Mouse (Mus musculus): ENCODE results near the gene Hist1h2bg.
"Not testable (repeated sequence)": the region's sequence is repeated elsewhere in the genome, so short reads cannot be mapped to it uniquely, and the experiment has no call there.

Gene Hist1h2bg

DNA sequence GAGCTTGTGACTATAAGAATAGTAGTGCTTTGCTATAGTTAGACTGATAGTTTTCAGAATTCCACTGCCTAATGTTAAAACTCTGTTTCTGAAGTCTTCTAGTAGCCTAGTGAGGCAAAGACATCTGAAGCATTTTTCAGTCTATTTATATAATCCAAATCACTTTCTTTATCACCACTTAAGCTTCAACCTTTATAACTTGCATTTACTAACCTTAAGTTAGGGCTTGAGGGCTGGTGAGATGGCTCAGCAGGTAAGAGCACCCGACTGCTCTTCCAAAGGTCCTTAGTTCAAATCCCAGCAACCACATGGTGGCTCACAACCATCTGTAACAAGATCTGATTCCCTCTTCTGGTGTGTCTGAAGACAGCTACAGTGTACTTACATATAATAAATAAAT lies 31.4 kb upstream of the Hist1h2bg start:
- not testable (repeated sequence) for DNase-seq

DNA sequence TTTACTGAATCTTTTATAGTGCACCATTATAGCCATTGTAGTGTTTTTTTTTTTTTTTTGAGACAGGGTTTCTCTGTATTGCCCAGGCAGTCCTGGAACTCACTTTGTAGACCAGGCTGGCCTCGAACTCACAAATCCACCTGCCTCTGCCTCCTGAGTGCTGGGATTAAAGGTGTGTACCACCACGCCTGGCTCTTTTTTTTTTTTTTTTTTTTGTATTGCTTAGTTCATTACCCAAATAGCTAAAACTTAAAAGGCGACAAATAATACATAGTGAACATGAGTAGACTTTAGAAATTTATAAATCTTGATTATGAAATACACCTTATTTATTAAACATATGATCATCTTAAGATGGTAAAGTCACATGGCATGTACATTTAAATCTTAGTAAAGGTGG lies 29.7 kb upstream of the Hist1h2bg start:
- no peak for DNase-seq

DNA sequence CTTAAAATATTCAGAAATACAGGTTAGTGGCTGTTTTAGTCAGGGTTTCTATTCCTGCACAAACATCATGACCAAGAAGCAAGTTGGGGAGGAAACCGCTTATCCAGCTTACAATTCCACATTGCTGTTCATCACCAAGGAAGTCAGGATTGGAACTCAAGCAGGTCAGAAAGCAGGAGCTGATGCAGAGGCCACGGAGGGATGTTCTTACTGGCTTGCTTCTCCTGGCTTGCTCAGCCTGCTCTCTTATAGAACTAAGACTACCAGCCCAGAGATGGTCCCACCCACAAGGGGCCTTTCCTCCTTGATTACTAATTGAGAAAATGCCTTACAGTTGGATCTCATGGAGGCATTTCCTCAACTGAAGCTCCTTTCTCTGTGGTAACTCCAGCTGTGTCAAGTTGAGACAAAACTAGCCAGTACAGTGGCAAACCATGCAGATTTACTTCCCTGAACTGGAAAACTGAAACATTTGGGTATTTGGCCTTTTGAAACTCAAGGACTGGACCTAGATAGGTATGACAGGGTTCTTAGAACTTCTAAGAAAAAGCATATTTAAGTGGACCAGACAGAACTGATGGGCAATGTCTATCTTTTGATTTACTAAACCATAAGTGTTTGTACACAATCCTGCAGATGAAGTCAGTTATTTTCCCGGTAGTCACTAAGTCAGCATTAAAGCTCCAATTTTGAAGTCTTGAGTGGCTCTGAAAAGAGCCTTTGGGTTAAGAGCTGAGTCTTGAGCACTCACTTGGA lies 28.8 kb upstream of the Hist1h2bg start:
- not testable (repeated sequence) for DNase-seq

DNA sequence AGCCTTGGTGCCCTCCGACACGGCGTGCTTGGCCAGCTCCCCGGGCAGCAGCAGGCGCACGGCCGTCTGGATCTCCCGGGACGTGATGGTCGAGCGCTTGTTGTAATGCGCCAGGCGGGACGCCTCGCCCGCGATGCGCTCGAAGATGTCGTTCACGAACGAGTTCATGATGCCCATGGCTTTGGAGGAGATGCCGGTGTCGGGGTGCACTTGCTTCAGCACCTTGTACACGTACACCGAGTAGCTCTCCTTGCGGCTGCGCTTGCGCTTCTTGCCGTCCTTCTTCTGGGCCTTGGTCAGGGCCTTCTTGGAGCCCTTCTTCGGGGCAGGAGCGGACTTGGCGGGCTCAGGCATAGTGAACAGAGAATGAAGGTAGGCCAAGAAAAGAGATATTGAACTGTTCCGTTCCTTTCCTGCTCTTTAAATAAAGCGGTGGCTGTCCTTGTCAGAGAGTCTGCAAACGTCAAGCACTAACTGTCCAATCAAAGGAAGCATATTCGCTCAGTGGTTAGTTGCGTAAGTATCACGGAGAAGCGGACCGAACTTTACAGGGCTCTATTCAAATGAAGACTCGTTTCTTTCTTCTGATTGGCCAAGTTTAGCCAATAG lies 28.1 kb upstream of the Hist1h2bg start, which contains the start of gene Hist1h2bh:
TSS of gene Hist1h2bh (minus strand) at position 394 of the 609 bp plus-strand sequence.
- DNase-seq, result peak; percentile 89

DNA sequence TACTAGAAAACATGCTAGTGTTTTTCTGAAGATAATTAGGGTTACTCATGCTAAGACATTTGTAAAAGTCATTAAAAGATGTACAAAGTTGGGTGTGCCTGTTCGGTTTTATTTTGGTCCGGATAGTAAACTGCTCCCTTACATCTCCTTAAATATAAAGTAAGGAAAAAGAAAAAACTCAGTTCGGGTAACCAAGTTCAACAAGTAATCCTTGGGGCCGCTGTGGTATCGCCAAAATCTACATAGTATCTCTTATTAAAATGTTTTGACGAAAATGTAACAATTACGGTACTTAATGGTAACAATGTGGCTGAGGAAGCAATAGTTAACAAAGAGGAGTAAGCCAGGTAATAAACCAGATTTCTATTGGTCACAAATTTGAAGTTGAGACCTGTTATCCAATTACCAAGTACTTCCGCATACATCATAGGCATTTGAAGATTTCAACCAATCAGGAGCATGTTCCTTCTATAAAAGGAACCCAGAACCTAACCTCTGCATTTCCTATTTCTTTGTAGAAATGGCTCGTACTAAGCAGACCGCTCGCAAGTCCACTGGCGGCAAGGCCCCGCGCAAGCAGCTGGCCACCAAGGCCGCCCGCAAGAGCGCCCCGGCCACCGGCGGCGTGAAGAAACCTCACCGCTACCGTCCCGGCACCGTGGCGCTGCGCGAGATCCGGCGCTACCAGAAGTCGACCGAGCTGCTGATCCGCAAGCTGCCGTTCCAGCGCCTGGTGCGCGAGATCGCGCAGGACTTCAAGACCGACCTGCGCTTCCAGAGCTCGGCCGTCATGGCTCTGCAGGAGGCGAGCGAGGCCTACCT lies 27.0 kb upstream of the Hist1h2bg start, which contains the start of gene Hist1h3f:
TSS of gene Hist1h3f (plus strand) at position 88 of the 822 bp plus-strand sequence.
- DNase-seq, result peak; percentile 88

DNA sequence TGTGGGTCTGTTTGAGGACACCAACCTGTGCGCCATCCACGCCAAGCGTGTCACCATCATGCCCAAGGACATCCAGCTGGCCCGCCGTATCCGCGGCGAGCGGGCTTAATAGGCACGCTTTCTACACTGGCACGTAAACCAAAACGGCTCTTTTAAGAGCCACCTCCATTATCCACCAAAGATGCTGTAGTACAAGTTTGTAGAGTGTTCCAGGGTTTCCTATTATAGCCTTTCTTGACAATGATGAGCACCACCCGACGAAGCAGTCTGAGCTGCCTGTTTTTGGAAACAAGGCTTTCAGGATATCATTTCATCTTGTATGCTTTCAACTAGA lies 26.4 kb upstream of the Hist1h2bg start:
- not testable (repeated sequence) for DNase-seq

DNA sequence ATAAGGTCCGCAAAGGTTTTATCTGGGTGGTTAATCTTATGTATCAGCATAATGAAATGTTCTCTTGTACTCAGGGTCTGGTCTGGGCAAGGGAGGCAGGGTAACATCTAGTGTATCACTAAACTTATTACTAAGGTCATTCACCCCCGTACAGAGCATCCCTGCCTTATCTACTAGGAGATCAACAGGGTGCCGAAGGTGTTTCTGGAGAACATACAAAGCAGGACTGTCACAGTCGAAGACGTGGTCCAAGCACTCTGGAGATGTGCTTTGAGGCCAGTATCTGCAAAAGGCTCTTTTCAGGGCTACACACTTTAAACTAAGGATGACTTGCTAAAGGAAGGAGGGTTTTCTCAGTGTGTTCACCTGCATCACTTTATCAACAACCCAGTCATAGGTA lies 24.5 kb upstream of the Hist1h2bg start:
- DNase-seq, result no peak

DNA sequence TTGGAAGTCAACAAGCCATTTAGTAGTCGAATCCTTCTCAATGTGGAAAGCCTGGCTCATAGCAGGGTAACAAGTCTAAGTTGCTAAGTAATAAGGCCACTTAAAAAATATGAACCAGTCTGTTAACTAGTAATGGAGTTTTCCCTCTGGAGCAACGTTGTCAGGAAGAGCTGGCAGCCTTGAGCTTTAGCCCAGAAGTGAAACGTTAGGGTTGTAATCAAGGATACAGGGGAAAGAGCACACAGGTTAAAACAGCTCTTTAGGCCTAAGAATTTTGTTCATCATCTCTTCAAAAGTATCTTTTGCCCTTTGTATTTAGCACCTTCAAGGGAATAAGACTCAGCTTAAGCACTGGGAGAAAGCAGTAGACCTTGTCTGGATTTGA lies 20.4 kb upstream of the Hist1h2bg start:
- no peak for DNase-seq

DNA sequence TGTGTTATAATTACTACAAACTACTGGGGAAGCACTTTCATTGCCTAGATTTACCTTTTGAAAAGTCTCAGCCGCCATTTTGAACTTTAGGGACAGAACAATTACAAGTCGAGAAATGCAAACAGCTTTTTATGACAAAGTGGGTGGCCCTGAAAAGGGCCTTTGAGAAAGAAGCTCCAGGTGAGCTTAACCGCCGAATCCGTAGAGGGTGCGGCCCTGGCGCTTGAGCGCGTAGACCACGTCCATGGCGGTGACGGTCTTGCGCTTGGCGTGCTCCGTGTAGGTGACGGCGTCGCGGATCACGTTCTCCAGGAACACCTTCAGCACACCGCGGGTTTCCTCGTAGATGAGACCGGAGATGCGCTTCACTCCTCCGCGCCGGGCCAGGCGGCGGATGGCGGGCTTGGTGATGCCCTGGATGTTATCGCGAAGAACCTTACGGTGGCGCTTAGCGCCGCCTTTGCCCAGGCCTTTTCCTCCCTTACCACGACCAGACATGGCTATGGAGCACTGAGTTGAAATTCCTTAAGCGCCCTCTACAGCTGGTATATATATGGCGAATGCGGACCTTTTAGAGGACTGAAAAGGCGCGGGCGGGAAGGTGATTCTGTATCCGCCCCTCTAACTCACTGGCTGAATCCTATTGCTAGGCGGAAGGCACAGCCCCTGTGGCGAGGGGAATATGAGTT lies 19.9 kb upstream of the Hist1h2bg start, which contains the start of gene Hist1h4f:
TSS of gene Hist1h4f (minus strand) at position 503 of the 689 bp plus-strand sequence.
- DNase-seq, result peak; percentile 91

DNA sequence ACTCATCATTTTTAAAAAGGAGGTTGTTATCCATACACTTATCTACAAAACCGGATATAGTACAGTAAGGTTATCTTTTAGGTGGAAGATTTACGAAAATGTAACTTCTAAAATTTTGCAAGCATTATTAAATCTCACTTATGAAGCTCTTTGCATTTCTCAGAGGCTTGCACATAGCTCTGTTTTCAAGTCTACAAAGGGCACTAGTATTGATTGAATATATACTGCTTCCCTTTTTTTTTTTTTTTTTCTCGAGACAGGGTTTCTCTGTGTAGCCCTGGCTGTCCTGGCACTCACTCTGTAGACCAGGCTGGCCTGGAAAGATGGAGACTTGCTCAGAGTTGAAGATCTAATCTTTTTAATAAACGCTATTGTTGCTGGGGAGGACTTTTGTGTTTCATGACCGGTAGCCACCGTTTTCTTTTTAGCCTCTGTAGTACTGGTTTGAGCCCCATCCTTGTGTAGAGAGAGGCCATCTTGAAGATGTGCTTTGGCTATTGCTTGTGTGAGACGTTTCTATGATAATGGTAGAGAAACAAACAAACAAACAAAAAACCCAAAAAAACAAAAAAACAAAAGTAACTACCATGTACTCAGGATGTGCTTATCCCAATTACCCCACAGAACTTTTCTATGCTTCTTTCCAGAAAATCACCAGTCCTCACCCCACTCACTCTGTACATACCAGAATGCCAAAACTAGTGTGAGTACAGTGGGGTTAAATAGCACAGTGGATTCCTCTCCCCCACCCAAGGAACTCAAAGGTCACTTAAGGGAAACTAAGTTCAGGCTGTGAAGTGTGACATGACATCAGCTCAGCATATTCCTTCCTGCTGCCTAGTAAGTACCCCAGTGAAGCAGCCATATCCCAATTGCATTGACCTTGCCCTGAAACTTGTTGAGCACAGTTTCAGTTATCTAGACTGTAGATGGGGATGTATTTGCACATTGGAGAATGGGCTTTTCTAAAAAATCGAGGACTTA lies 19.0 kb upstream of the Hist1h2bg start:
- no peak for DNase-seq

DNA sequence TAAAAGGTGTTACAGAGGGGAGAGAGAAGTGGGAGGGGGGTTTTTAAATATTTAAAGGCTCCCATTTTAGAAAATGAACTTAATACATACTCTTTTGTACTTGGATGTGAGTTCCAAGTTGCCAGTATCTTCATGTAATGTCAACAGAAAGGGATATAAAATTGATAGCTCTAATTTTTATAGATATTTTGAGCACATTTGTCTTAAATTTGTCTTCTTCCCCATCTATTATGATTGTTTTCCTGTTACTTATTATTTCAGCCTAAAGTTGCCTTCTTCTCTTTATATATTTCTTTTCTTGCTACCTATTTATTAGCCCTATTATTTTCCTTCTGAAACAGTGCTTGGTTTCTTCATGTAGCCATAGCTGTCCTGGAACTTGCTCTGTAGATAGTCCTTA lies 18.2 kb upstream of the Hist1h2bg start, which contains the start of gene Hist1h1d:
TSS of gene Hist1h1d (plus strand) at position 301 of the 400 bp plus-strand sequence.
- DNase-seq, result no peak

DNA sequence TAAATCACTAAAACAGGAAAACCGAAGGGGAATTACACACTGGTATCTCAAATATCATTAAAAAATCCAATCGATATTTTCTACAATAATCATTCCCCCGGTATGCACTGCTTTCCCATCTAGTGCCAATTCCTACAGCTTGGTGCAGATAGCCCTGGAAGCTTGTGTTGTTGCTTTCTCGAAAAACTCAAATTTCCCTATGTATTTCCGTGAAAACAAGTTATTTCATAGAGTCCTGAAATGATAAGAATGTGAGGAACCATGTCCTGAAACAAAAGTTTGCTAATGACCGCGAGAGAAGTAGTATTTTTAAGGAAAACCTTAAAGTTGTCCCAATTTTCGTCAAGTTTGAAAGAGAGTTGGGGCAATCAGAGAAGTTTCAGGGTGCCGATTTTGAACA lies 16.8 kb upstream of the Hist1h2bg start:
- DNase-seq, result no peak

DNA sequence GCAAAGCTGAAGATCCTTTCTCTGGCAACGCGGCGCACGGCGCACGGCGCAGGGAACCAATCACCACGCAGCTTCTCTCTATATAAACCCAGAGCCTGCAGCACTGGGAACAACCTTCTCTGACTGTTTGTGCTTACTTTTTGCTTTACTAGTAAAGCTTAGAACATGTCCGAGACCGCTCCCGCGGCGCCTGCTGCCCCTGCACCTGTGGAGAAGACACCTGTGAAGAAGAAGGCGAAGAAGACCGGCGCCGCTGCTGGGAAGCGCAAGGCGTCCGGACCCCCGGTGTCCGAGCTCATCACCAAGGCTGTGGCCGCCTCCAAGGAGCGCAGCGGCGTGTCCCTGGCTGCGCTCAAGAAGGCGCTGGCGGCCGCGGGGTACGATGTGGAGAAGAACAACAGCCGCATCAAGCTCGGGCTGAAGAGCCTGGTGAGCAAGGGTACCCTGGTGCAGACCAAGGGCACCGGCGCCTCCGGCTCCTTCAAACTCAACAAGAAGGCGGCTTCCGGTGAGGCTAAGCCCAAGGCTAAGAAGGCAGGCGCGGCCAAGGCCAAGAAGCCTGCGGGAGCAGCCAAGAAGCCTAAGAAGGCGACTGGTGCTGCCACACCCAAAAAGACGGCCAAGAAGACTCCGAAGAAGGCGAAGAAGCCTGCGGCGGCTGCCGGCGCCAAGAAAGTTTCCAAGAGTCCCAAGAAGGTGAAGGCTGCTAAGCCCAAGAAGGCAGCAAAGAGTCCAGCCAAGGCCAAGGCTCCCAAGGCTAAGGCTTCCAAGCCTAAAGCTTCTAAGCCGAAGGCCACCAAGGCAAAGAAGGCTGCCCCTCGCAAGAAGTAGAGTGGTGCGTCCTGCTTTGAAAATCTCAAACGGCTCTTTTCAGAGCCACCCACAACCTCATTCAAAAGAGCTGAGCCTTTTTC lies 16.0 kb upstream of the Hist1h2bg start:
- peak; percentile 82 for DNase-seq

DNA sequence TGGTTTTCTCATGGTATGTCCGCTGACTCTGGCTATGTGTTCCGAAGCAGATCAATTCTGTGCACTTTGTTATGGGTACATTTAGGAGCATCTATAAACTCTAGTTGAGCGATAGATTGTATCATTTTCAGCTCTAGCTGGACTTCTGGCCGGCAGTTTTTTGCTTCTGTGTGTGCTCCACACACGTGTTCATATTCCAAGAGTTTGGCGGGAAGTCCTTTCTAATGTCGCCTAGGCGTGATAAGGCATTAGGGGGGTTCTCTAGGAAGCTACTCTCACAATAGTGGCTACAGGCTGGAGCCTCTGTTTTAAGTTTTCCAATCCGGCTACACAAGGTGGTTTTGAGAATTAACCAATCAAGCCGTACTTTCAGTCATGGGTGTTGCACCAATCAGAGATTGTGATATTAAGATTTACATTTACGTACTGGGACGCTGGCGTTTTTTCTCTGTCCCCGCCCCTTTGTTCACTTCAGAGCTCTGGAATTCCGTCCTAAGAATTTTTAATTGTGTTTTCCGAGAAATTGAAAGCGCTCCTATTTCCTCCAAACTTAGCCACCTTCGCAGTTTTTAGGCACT lies 15.3 kb upstream of the Hist1h2bg start:
- DNase-seq, result peak; percentile 89

DNA sequence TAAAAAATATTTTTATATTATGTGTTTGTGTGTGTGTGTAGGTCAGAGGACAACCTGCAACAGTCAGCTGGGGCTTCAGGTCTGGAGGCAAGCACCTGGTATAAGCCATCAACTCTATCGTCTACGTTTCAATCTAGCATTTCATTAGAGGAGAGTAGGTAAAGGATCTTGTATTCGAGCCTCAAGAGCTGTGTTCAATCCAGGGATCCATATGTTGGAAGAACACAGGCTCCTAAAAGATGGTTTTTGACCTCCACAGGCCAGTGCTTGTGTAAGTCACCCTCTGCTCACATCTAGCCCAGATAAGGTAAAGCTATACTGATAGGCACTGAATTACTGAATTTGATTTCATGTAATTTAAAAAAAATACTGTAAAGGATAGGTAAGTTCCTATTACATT lies 14.3 kb upstream of the Hist1h2bg start:
- DNase-seq, result no peak

DNA sequence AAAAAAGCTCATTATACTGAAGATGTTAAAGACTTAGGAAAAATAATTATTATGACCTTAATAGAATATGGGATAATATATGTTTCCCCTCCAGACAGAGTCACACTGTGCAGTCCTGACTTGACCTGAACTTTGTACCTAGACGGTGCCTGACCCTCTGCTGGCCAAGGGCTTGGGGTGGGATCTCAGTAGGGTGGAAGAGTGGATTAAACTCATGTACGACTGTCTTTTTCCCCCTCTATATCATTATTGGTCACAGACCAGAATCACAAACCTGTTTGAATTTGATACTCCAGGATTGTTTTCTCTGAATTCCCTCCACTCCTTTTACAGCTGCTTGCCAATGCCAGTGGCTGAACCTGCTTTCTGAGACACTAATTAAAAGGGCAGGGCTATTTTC lies 10.5 kb upstream of the Hist1h2bg start:
- DNase-seq, result not testable (repeated sequence)

DNA sequence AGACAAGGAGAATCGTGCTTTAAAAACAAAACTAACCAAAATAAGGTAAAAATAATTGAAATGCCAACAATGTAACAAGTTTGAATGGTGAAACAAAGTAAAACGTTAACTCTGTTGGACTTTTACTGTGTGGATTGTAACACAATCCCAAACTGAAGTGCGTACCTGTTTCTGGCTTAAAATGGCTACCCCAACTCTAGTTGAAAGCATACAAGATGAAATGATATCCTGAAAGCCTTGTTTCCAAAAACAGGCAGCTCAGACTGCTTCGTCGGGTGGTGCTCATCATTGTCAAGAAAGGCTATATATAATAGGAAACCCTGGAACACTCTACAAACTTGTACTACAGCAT lies 9.7 kb upstream of the Hist1h2bg start:
- not testable (repeated sequence) for DNase-seq

DNA sequence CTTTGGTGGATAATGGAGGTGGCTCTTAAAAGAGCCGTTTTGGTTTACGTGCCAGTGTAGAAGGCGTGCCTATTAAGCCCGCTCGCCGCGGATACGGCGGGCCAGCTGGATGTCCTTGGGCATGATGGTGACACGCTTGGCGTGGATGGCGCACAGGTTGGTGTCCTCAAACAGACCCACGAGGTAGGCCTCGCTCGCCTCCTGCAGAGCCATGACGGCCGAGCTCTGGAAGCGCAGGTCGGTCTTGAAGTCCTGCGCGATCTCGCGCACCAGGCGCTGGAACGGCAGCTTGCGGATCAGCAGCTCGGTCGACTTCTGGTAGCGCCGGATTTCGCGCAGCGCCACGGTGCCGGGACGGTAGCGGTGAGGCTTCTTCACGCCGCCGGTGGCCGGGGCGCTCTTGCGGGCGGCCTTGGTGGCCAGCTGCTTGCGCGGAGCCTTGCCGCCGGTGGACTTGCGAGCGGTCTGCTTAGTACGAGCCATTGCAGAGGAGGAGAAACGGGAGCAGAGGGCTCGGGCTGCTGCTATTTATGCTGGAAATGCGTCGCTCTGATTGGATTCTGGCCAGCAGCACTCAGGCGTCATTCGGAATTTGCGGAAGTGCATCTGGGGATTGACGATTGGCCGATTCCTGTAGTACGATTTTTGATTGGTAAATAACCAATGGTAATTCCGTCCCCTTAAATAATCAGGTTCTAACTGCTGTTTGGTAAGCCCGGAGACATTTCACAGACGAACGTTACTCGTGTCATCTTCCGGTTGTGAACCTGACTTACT lies 9.1 kb upstream of the Hist1h2bg start, which contains the start of gene Hist1h3e:
TSS of gene Hist1h3e (minus strand) at position 487 of the 777 bp plus-strand sequence.
- peak; percentile 95 for DNase-seq

Measured in kidney, postnatal 14 days (tissue).